Mouse (Mus musculus) heart, postnatal 4 days (tissue): ENCODE measurements around the gene Rbpms2. TPM values are rescaled to one million over a fixed set of nuclear protein-coding genes. Genes with fewer than 3 reads are reported as not detected.
A peak's percentile ranks its signal among the peaks of the same experiment; 100 is the strongest.
"Not testable (repeated sequence)": the region's sequence is repeated elsewhere in the genome, so short reads cannot be mapped to it uniquely, and the experiment has no call there.

Experiments
- DNase-seq: peaks from one replicate; pipeline ENCODE4 v3.0.0; 2021
- total RNA-seq, 2 experiments: library from RNA; stranded (reverse); gene quantifications; 2 replicates each; pipeline ENCODE4 v1.2.3; 2021

The Rbpms2 gene
- total RNA-seq, 2 experiments from 2014 or later, result 89.4 to 97.0 TPM

- DNase-seq, result no peak
Observed at GRCm38 (mm10) chr9:65621196-65621595, 8.3 kb upstream of the Rbpms2 start.

DNA sequence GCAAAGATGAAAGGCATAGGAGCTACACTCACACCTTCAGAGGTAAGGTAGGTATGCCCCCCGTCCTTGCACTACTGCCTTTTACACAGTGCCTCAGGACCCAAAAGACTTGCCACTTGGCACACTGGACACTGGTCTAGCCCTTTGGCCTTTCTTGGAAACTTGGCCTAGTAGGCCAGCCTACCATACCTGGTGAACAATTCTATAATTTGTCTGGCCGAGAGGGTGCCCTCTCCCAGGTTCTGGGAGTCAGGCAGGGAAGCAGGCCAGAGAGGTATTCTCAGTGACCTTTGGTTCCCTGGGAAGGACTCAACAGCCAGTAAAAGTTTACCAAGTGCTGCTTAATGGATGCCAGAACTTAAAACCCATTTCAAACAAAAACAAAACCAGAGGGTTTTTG is 7.8 kb upstream of the Rbpms2 start:
- DNase-seq, result no peak

DNA sequence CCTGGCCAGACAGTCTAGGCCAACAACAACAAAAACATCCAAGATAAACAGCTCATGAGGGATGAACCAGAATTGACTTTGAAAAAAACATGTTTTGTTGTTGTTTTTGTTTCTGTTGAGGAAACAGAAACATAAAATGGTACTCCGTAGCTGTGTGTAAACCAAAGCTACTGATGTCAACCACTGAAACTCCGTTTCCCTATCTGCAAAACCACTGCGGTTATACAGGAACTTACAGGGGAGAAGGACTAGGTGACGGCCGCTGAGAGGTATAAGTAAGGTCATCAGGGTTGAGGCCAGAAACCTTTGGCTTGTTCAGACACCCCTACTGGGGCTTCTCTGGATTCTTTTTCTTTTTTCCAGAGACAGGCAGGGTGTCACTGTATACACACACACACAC is 6.6 kb upstream of the Rbpms2 start:
- no peak for DNase-seq

DNA sequence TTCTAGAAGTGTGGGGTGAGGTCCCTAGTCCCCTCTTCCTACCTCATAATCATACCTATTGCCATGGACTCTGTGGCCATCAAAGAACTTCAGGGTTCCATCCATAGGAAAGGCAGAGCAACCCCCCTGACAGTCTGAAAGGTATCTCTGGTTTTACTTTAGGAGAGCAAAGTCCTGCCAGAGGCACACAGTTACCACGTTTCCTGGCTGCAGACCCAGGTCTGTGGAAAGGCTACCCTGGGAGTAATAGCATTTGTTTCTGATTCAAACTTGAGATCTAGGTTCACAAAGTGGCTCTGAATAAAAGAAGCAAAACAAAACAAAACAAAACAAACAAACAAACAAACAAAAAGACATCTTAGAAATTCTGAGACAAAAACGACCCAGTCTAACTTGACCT is 5.2 kb upstream of the Rbpms2 start:
- no peak for DNase-seq

GRCm38 (mm10) chr9:65629767-65630630 is 551 bp downstream of the Rbpms2 start:
- peak; percentile 76 for DNase-seq

GRCm38 (mm10) chr9:65630631-65631353 is 1.3 kb downstream of the Rbpms2 start:
- peak; percentile 59 for DNase-seq

GRCm38 (mm10) chr9:65631354-65632021 is 2.0 kb downstream of the Rbpms2 start:
- DNase-seq, result no peak

GRCm38 (mm10) chr9:65635766-65636165 is 6.3 kb downstream of the Rbpms2 start:
- DNase-seq, result no peak

- no peak for DNase-seq
Observed at GRCm38 (mm10) chr9:65636926-65637325, 7.5 kb downstream of the Rbpms2 start.

DNA sequence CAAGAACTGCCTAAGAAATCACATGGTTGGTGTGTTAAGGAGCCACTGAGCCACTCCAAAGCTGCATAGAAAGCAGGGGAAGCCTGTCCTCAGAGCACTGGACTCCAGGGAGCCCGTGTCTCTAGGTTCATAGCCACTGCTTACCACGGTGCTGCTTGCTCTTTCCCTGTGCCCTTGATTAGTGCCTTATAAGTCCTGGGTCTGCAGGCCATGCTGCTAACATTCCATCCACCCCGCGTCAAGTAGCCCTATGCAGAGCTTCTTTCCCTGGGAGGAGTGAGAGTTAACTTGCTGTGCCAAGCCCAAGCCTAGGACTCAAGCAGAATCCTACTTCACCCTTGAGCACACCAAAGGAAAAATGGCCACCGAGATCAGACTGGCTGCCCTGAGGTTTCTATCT is 9.6 kb downstream of the Rbpms2 start:
- peak; percentile 42 for DNase-seq

- peak; percentile 38 for DNase-seq
Observed at GRCm38 (mm10) chr9:65640838-65641410, 11.5 kb downstream of the Rbpms2 start.

- DNase-seq, result no peak
Observed at GRCm38 (mm10) chr9:65641446-65642052, 12.1 kb downstream of the Rbpms2 start.

GRCm38 (mm10) chr9:65642546-65642945 is 13.1 kb downstream of the Rbpms2 start:
- DNase-seq, result no peak

- DNase-seq, result no peak
Observed at GRCm38 (mm10) chr9:65644960-65645359, 15.5 kb downstream of the Rbpms2 start.

GRCm38 (mm10) chr9:65645984-65646383 is 16.5 kb downstream of the Rbpms2 start:
- DNase-seq, result peak; percentile 46

GRCm38 (mm10) chr9:65646782-65647181 is 17.3 kb downstream of the Rbpms2 start:
- DNase-seq, result no peak

DNA sequence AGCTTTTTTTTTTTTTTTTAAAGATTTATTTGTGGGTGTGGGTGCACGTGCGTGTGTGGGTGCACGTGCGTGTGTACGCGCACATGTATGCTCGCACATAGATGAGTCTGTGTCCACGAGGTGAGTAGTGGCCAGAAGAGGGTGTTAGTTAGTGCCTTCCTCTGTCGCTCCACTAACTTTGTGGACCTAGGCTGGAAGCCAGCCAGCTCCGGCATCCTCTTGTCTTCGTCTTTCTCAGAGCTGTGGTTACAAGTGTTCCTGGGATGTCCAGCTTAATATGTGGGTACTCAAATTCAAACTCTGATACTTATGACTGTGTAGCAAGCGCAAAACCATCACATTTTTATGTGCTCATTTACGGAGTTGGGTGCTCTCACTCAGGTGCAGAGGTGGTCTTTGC is 19.3 kb downstream of the Rbpms2 start:
- no peak for DNase-seq

DNA sequence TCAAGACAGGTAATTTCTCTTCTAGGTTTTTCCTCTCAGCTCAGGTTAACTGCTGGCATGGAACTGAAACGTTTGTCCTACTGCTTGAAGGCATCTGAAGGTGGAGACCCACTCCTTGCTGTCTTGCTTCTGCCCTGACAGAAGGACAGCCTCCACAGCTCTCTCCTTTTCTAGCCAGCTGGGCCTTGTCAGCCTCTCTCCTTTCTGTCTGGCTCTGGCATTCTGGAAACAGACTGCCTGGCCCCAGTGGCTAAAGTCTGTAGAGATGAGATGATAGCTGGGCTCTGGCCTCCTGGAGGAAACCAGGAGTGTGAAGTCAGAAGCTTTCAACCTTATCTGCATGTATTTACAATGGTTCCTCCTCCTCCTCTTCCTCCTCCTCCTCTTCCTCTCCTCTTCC is 20.5 kb downstream of the Rbpms2 start:
- DNase-seq, result peak; percentile 32

- not testable (repeated sequence) for DNase-seq
Observed at GRCm38 (mm10) chr9:65651957-65652356, 22.5 kb downstream of the Rbpms2 start.

DNA sequence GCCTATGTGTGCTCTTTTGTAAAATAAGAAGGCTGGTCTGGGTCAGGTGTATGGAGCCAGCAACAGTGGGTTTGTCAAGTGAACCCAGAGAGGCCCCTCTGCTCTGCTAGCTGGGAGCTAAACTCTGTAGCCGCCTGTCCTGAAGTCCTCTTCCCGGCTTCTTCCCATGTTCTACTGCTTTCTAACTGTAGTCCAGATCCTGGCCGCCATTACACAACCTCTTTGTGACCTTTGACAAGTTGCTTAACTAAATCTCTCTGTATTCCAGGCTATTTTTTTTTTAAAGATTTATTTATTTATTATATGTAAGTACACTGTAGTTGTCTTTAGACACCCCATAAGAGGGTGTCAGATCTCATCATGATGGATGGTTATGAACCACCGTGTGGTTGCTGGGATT is 24.3 kb downstream of the Rbpms2 start:
- DNase-seq, result no peak

GRCm38 (mm10) chr9:65654700-65655237 is 25.3 kb downstream of the Rbpms2 start:
- no peak for DNase-seq

DNA sequence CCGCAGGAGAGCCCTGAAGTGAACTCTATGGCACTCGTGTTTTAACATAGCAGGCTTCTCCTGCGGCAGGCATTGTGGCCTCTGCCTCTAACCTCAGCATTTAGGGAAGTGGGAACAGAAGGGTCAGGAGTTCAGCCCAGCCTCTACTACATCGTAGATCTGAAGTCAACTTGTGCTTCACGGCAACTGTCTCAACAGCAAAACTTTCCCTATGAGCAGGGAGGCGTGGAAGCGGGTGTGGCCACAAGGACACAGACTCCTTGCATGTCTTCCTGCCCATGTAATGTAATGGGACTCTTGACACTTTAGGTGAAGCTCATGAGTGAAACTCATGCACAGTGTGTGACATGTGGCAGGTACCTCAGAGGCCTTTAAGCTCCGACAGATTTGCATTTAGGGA is 26.1 kb downstream of the Rbpms2 start:
- DNase-seq, result no peak
